Mouse (Mus musculus) ES-Bruce4 (cell line): ENCODE measurements around the gene Hist1h4n.

Experiments used
- CTCF ChIP-seq: IDR thresholded peaks from one replicate; pipeline ENCODE4 v1.8.1; 2011; ENCODE audit warnings: low read depth, low read length
- EP300 ChIP-seq: IDR thresholded peaks from 2 replicates; pipeline ENCODE4 v1.6.1; 2011; ENCODE audit warnings: low read depth, low read length; ENCODE audit not compliant: insufficient read depth
- POLR2A ChIP-seq: IDR thresholded peaks from one replicate; pipeline ENCODE4 v1.8.1; 2011; ENCODE audit warnings: low read length; ENCODE audit not compliant: insufficient read depth

GRCm38 (mm10) chr13:21783255-21783617, 48.8 kb downstream of the Hist1h4n start, which contains the start of gene Hist1h3i:
- TF ChIP-seq CTCF = no peak
- TF ChIP-seq POLR2A = no peak
- TF ChIP-seq EP300 = no peak
